Mouse (Mus musculus) hindbrain, embryonic 14.5 days (tissue): ENCODE results near the gene Kcnh6. TPM values are rescaled to one million over a fixed set of nuclear protein-coding genes. Genes with fewer than 3 reads are reported as not detected.

ENCODE experiments used
- ATAC-seq: fragments of 200-750 bp; cut with Nextera tagmentation; 2 replicates; pipeline ENCODE4 v1.8.0; 2017; ENCODE audit warnings: moderate number of reproducible peaks, mild to moderate bottlenecking, moderate TSS enrichment, moderate library complexity; ENCODE audit not compliant: low FRiP score
- DNase-seq: peaks from one replicate; pipeline ENCODE4 v3.0.0-alpha.2; 2015; ENCODE audit warnings: low spot score
- H3K27ac ChIP-seq: fragments of 300-500 bp; sonication (generic); 2 replicates; pipeline ENCODE4 v1.5.1; 2014; ENCODE audit warnings: mild to moderate bottlenecking, moderate library complexity
- H3K27me3 ChIP-seq: fragments of 300-500 bp; sonication (generic); 2 replicates; pipeline ENCODE4 v1.6.1; 2014; ENCODE audit warnings: mild to moderate bottlenecking, low read length, mixed read lengths; ENCODE audit not compliant: control insufficient read depth, insufficient read depth
- H3K36me3 ChIP-seq: fragments of 300-500 bp; sonication (generic); replicated peaks from 2 replicates; pipeline ENCODE4 v1.6.1; 2014; ENCODE audit not compliant: control insufficient read depth, insufficient read depth
- H3K4me1 ChIP-seq: fragments of 300-500 bp; sonication (generic); replicated peaks from 2 replicates; pipeline ENCODE4 v1.6.1; 2014; ENCODE audit warnings: antibody characterized with exemption, low read length, mixed read lengths; ENCODE audit not compliant: control insufficient read depth, insufficient read depth
- H3K4me2 ChIP-seq: fragments of 300-500 bp; sonication (generic); replicated peaks from 2 replicates; pipeline ENCODE4 v1.6.1; 2014; ENCODE audit warnings: mild to moderate bottlenecking, moderate library complexity
- H3K4me3 ChIP-seq: fragments of 300-500 bp; sonication (generic); replicated peaks from 2 replicates; pipeline ENCODE4 v1.5.1; 2014; ENCODE audit warnings: mild to moderate bottlenecking, low read length
- H3K9ac ChIP-seq: fragments of 300-500 bp; sonication (generic); 2 replicates; pipeline ENCODE4 v1.6.1; 2014
- H3K9me3 ChIP-seq: fragments of 300-500 bp; sonication (generic); 2 replicates; pipeline ENCODE4 v1.6.1; 2016; ENCODE audit warnings: low read length; ENCODE audit not compliant: control insufficient read depth
- WGBS: fragments of 180-500 bp; shearing (Covaris S2); extraction: QIAGEN DNeasy Blood & Tissue Kit; methylation state at CpG from one replicate; pipeline ENCODE4 v1.1.7; 2014; 5-methylcytosine and 5-hydroxymethylcytosine counted together
- polyA plus RNA-seq: library from polyadenylated mRNA; unstranded; fragments of >200 nt; fragmentation: Nextera tagmentation; extraction: Ambion mirVana; gene quantifications from 2 replicates; pipeline ENCODE4 v1.2.1, GENCODE M21; 2014

Gene Kcnh6
- polyA plus RNA-seq, 1 experiment from 2014 or later: 2.3 TPM

DNA sequence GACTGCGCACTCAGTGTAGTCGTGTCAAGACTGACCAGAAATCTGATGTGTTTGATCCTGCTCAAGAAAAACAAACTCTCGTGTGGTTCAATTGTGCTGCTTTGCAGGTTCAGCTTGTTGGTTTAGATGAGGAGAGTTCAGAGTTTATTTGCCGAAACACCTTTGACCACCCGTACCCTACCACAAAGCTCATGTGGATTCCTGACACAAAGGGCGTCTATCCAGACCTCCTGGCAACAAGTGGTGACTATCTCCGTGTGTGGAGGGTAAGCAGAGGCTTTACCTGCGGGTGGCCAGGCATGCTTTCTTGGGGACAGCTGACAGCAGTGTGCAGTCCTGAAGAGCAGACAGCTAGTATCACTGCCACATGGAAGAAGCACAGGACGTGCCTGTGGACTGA lies 38.7 kb downstream of the Kcnh6 start:
- no peak overlapping the region for H3K4me3 ChIP-seq
- no peaks in the 10 kb centered on the region for H3K27me3 ChIP-seq
- ATAC-seq: no peak
- no peaks in the 10 kb centered on the region for H3K9me3 ChIP-seq
- no peak for DNase-seq
- no peak overlapping the region for H3K4me2 ChIP-seq
- no peaks in the 10 kb centered on the region for H3K4me1 ChIP-seq
- no peak overlapping the region for H3K9ac ChIP-seq
- H3K36me3 ChIP-seq: peaks cover 52% of the 10 kb centered on the region
- 93% methylated on average over 9 of the region's 9 CpGs for WGBS
- H3K27ac ChIP-seq: no peak overlapping the region

DNA sequence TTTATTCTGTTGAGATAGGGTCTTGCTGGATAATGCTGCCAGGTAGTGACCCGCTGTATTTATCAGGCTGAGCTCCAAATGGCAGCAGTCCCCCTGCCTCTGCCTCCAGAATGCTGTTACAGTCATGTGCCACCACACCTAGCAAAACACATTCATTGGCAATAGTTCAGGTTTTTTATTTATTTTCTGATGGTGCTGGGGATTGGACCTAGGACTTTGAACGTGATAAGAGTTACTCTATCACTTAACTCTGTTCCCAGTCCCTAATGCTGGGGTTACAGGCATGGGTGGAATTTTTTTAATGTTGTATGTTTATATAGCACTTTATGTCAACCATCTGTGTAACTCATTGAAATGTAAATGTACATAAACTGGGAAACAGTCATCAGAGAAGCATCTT lies 46.0 kb downstream of the Kcnh6 start:
- ATAC-seq: no peak
- Histone ChIP-seq H3K4me3 (no peak overlapping the region), H3K27ac (no peak overlapping the region), H3K27me3 (no peaks in the 10 kb centered on the region), H3K4me1 (no peaks in the 10 kb centered on the region), H3K9ac (no peak overlapping the region), H3K9me3 (no peaks in the 10 kb centered on the region), H3K4me2 (no peak overlapping the region), H3K36me3 (peaks cover 99% of the 10 kb centered on the region)
- WGBS: 99% methylated on average over 2 of the region's 2 CpGs
- no peak for DNase-seq

DNA sequence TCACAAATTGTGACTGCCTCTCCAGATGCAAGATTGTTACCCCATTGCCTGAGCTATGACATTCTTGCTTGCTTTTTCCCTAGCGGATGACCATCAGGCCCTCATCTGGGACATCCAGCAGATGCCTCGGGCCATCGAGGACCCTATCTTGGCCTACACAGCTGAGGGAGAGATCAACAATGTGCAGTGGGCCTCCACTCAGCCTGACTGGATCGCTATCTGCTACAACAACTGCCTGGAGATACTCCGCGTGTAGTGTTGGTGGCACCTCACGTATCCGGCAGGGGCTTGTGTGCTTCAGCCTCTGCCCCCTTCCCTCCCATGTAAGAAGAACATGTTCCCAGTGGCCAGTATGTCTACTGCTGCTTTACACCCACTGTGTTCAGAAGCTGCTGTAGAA lies 46.7 kb downstream of the Kcnh6 start:
- no peak overlapping the region for H3K4me2 ChIP-seq

DNA sequence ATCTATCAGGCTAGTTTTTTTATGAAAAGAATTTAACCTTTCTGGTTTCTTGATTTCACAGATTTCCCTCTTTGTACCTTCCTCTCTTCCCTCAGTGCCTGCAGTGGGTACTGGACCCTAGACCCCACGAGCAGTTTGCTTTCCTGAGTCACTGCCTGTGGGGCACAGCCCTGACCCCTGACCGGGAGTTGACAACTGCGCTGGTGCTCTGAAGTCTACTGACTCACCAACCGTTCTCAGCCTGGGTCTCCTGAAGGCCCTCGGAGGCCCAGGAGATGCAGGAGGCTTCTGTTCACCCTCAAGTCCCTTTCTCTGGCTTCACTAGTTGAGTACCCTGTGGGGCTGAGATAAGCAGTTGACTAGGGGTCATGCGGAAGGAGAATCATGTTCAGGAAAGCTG lies 47.4 kb downstream of the Kcnh6 start:
- H3K9me3 ChIP-seq: no peaks in the 10 kb centered on the region
- H3K9ac ChIP-seq: no peak overlapping the region
- no peak overlapping the region for H3K27ac ChIP-seq
- H3K4me1 ChIP-seq: no peaks in the 10 kb centered on the region
- no peaks in the 10 kb centered on the region for H3K27me3 ChIP-seq
- WGBS: 93% methylated on average over 6 of the region's 6 CpGs
- H3K4me3 ChIP-seq: no peak overlapping the region
- ATAC-seq: no peak
- peaks cover 99% of the 10 kb centered on the region for H3K36me3 ChIP-seq
- H3K4me2 ChIP-seq: no peak overlapping the region
- DNase-seq: no peak

More for the DNA sequence above, 46.7 kb downstream of the Kcnh6 start:
- H3K27ac ChIP-seq: no peak overlapping the region
- 98% methylated on average over 8 of the region's 8 CpGs for WGBS
- H3K27me3 ChIP-seq: no peaks in the 10 kb centered on the region
- no peaks in the 10 kb centered on the region for H3K4me1 ChIP-seq
- H3K9me3 ChIP-seq: no peaks in the 10 kb centered on the region
- peaks cover 99% of the 10 kb centered on the region for H3K36me3 ChIP-seq
- no peak for ATAC-seq
- no peak for DNase-seq
- no peak overlapping the region for H3K9ac ChIP-seq
- no peak overlapping the region for H3K4me3 ChIP-seq

DNA sequence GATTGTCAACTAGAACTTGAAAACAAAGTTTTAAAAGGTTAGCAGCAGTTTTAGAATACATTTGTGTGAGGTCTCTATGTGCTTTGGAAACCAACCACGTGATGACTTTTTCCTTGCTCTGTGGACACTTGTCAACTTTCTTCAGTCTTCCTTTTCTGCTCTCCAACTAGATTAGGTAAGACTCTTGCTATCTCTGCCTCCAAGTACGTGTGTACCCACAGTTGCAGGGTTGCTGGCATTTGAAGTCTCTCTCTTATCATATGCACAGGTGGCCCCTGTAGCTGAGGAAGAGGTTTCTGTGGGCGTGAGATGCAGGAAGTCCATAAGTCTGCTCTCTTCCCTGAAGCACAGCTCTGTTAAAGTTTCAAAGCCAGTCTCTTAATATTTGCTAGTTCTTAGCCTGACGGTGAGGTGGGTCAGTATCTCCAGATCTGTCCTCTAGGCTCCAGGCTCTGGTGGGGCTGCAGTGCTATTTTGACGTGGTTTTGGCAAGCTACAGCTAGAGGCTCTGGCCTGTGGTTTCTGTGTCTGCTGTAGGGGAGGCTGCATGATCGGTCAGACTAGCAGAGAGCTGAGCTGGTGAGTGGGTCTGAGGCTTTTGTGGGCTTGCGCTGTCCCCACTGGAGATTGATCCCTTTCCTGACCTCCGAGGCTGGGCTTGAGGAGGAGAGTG lies 49.0 kb downstream of the Kcnh6 start:
- H3K9ac ChIP-seq: no peak overlapping the region
- H3K27ac ChIP-seq: no peak overlapping the region
- H3K27me3 ChIP-seq: no peaks in the 10 kb centered on the region
- WGBS: 95% methylated on average over 8 of the region's 8 CpGs
- ATAC-seq (no peak), DNase-seq (no peak)
- no peaks in the 10 kb centered on the region for H3K4me1 ChIP-seq
- H3K4me3 ChIP-seq: no peak overlapping the region
- H3K9me3 ChIP-seq: no peaks in the 10 kb centered on the region
- H3K36me3 ChIP-seq: peaks cover 83% of the 10 kb centered on the region
- H3K4me2 ChIP-seq: no peak overlapping the region

DNA sequence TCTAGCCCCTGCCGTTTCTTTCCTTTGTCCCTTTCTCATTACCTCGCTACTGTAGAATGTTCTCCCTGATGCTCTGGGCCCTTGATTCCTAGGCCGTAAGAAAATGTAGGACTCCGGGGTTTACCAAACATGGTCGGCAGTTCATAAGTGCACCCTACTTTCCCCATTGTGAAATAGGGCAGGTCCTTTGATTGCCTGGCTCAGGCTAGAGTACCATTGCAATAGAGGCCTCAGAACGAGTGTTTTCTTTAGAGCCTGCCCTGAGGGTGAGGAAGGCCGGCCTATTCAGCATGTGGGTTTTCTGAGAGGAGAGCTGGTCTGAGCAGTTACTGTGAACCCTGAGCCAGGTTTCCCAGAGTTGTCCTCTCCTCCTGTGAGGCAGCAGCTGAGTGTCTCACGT lies 50.1 kb downstream of the Kcnh6 start:
- Histone ChIP-seq H3K9me3 (no peaks in the 10 kb centered on the region), H3K36me3 (peaks cover 72% of the 10 kb centered on the region)
- DNase-seq: no peak

DNA sequence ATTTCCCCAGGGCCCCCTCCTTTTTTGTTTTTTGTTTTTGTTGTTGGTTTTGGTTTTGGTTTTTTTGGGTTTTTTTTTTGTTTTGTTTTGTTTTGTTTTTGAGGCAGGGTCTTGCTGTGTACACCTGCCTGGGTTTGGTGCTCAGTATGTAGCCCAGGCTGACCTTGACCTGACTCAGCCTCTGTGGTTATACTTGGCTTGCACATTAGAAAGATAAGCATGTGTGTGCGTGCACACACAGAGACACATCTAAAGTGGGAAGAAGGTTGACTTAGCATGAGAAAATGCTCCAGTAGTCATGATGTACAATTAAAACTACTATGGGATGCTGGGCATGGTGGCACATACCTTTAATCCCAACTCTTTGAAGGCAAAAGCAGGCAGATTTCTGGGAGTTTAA lies 52.6 kb downstream of the Kcnh6 start:
- no peaks in the 10 kb centered on the region for H3K9me3 ChIP-seq
- ATAC-seq: no peak
- no peaks in the 10 kb centered on the region for H3K27me3 ChIP-seq
- DNase-seq: no peak
- H3K36me3 ChIP-seq: peaks cover 47% of the 10 kb centered on the region
- 91% methylated on average over 1 of the region's 1 CpGs for WGBS
- no peak overlapping the region for H3K27ac ChIP-seq
- H3K4me3 ChIP-seq: no peak overlapping the region
- H3K4me2 ChIP-seq: no peak overlapping the region
- 0 out of 2 replicates have a peak, but pooled peaks cover 4% of the 10 kb centered on the region for H3K4me1 ChIP-seq
- no peak overlapping the region for H3K9ac ChIP-seq

More for the DNA sequence above, 50.1 kb downstream of the Kcnh6 start:
- WGBS: 88% methylated on average over 8 of the region's 8 CpGs
- no peaks in the 10 kb centered on the region for H3K27me3 ChIP-seq
- H3K4me2 ChIP-seq: no peak overlapping the region
- H3K9ac ChIP-seq: no peak overlapping the region
- no peak overlapping the region for H3K27ac ChIP-seq
- H3K4me1 ChIP-seq: no peaks in the 10 kb centered on the region
- no peak for ATAC-seq
- no peak overlapping the region for H3K4me3 ChIP-seq

DNA sequence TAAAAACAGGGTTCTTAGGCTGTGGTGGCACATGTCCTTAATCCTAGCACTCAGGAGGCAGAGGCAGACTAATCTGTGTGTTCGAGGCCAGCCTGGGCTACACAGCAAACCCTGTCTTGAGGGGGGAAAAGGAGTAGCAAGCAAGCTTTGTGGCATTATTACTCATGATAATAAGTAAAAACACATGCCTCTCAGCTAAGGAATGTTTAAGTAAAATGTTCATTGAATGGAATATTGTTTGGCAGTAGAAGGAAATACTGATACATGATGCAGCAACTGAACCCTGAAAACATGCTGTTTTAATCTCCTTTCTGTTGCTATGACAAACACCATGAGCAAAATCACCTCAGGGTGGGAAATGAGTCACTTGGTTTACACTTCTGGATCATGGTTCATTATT lies 53.4 kb downstream of the Kcnh6 start:
- WGBS: 86% methylated on average over 1 of the region's 1 CpGs
- Histone ChIP-seq H3K36me3 (peaks cover 39% of the 10 kb centered on the region), H3K27ac (no peak overlapping the region), H3K4me1 (peaks cover 4% of the 10 kb centered on the region; the same call in 1 of the 2 replicates), H3K27me3 (no peaks in the 10 kb centered on the region), H3K4me3 (no peak overlapping the region), H3K4me2 (no peak overlapping the region), H3K9me3 (no peaks in the 10 kb centered on the region), H3K9ac (no peak overlapping the region)
- DNase-seq: no peak
- ATAC-seq: no peak

DNA sequence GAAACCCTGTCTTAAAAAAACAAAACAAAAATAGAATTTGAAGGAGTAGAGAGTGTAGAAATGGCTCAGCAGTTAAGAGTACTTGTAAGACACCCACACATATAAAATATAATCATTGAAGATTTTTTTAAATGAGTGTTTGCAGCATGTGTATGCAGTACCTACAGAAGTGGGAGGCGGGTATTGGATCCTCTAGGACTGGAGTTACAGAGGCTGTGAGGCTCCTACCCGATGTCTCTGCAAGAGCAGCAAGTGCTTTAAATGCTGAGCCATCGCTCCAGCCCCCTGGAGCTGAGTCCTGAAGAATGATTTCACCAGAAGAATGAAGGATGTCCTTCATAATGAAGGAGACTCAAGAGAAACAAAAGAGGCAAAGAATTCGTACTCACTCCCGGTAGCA lies 55.8 kb downstream of the Kcnh6 start:
- peaks cover 16% of the 10 kb centered on the region for H3K36me3 ChIP-seq
- no peaks in the 10 kb centered on the region for H3K27me3 ChIP-seq
- no peak overlapping the region for H3K4me3 ChIP-seq
- no peak overlapping the region for H3K9ac ChIP-seq
- WGBS: 82% methylated on average over 5 of the region's 5 CpGs
- no peak overlapping the region for H3K4me2 ChIP-seq
- H3K4me1 ChIP-seq: peaks cover 9% of the 10 kb centered on the region; the same call in 1 of the 2 replicates
- no peak for ATAC-seq
- DNase-seq: no peak
- H3K9me3 ChIP-seq: no peaks in the 10 kb centered on the region
- H3K27ac ChIP-seq: no peak overlapping the region
